Mouse (Mus musculus): ENCODE results near the gene Fam193a.

DNA sequence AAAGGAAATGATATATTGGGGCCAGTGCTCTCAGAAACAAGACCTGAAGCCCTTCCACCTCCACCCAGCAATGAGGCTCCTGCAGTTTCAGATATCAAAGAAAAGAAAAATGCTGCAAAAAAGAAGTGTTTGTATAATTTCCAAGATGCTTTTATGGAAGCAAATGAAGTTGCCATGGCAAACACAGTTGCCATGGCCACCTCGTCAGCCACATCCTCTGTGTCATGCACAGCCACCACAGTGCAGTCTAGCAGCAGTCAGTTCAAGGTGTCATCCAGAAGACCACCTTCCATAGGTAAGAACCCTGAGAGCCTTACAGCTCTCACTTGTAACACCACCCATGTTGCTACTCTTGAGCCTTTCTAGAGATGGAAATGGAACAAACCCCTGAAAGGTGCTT is 89.3 kb downstream of the Fam193a start:
- TF ChIP-seq CTCF (IDR thresholded peaks at IDR 0.05; ENCODE audit: low read depth) (no peak), EP300 (IDR thresholded peaks at IDR 0.05; ENCODE audit: low read depth) (no peak)
